Mouse (Mus musculus): ENCODE measurements around the gene Slc29a4.

DNA sequence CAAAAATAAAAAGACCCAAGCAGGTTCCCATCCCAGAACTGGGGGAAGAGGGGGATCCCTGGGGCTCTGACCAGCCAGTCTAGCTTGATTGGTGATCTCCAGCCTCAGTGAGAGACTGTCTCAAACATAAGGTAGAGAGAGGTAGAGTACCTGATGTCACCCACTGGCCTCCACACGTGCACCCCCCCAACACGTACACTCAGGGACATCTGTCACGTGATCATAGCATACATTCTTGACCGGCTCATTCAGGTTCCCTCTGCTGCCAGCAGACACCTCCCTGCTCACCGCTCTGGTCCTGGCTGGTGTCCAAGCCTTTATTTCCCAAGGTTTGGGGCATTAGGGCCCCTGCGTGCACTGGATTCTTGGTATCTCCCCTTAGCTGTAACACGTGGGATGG is 17.1 kb downstream of the Slc29a4 start:
- TF ChIP-seq POLR2A (IDR thresholded peaks at IDR 0.05; ENCODE audit: control insufficient read depth, low read depth, low read length) = no peak
- TF ChIP-seq CTCF (IDR thresholded peaks at IDR 0.05; ENCODE audit: control insufficient read depth, insufficient read depth, insufficient replicate concordance, low read depth, low read length) = no peak
